Mouse (Mus musculus) spleen, postnatal 36 days (tissue): ENCODE data around the gene Tnfrsf25.

Experiments used
- DNase-seq, 2 experiments: peaks; one replicate each; pipeline ENCODE4 v3.0.0; 2022; ENCODE audit warnings: low spot score in 2 of 2, mixed read lengths in 1 of 2

Tnfrsf25 gene

GRCm38 (mm10) chr4:152140441-152140840, 24.7 kb downstream of the Tnfrsf25 start:
- DNase-seq, result no peak

- no peak for DNase-seq
Measured at GRCm38 (mm10) chr4:152141521-152142135, 25.9 kb downstream of the Tnfrsf25 start.

GRCm38 (mm10) chr4:152143632-152144031, 27.9 kb downstream of the Tnfrsf25 start:
- DNase-seq, result no peak

GRCm38 (mm10) chr4:152145473-152145872, 29.7 kb downstream of the Tnfrsf25 start:
- no peak for DNase-seq

GRCm38 (mm10) chr4:152146033-152146827, 30.5 kb downstream of the Tnfrsf25 start:
- DNase-seq, result no peak

GRCm38 (mm10) chr4:152150546-152150945, 34.8 kb downstream of the Tnfrsf25 start:
- no peak for DNase-seq

- no peak for DNase-seq
Measured at GRCm38 (mm10) chr4:152151451-152151965, 35.8 kb downstream of the Tnfrsf25 start.

GRCm38 (mm10) chr4:152151966-152152544, 36.3 kb downstream of the Tnfrsf25 start, which contains the start of gene Espn:
Gene Espn, minus strand, starts transcription at chr4:152152371.
- DNase-seq, result peak in 1 of 2 experiments; percentile 34

GRCm38 (mm10) chr4:152153771-152154177, 38.0 kb downstream of the Tnfrsf25 start:
- DNase-seq, result peak; percentile 86 to 87

GRCm38 (mm10) chr4:152155019-152155418, 39.3 kb downstream of the Tnfrsf25 start:
- DNase-seq, result no peak

- peak in 1 of 2 experiments; percentile 38 for DNase-seq
Measured at GRCm38 (mm10) chr4:152157779-152158584, 42.2 kb downstream of the Tnfrsf25 start.

GRCm38 (mm10) chr4:152158585-152159284, 43.0 kb downstream of the Tnfrsf25 start, which contains the start of gene Hes2:
Gene Hes2, plus strand, starts transcription at chr4:152158867.
- no peak for DNase-seq

- no peak for DNase-seq
Measured at GRCm38 (mm10) chr4:152159285-152159678, 43.5 kb downstream of the Tnfrsf25 start.

- DNase-seq, result no peak
Measured at GRCm38 (mm10) chr4:152160748-152161147, 45.0 kb downstream of the Tnfrsf25 start.

GRCm38 (mm10) chr4:152161601-152162000, 45.9 kb downstream of the Tnfrsf25 start:
- no peak for DNase-seq

GRCm38 (mm10) chr4:152162748-152163147, 47.0 kb downstream of the Tnfrsf25 start:
- no peak for DNase-seq

- peak; percentile 67 to 76 for DNase-seq
Measured at GRCm38 (mm10) chr4:152165036-152165931, 49.5 kb downstream of the Tnfrsf25 start.

GRCm38 (mm10) chr4:152168052-152168451, 52.3 kb downstream of the Tnfrsf25 start:
- DNase-seq, result no peak

- no peak for DNase-seq
Measured at GRCm38 (mm10) chr4:152169103-152169502, 53.4 kb downstream of the Tnfrsf25 start.
